Mouse (Mus musculus): Measurements from ENCODE around the gene Efna2. TPM values are rescaled to one million over a fixed set of nuclear protein-coding genes. Genes with fewer than 3 reads are reported as not detected.
"Not testable (repeated sequence)": the region's sequence is repeated elsewhere in the genome, so short reads cannot be mapped to it uniquely, and the experiment has no call there.

Efna2 gene
- polyA plus RNA-seq, 1 experiment from 2014 or later: 50.5 TPM

GRCm38 (mm10) chr10:80215048-80215772 is 35.9 kb downstream of the Efna2 start:
- Histone ChIP-seq H3K27me3 (no peaks in the 10 kb centered on the region), H3K4me2 (replicated peaks) (no peak overlapping the region), H3K4me1 (peaks cover 4% of the 10 kb centered on the region), H3K9ac (peak overlapping the region; percentile 36; the same call in 1 of the 2 replicates), H3K36me3 (no peaks in the 10 kb centered on the region), H3K4me3 (no peak overlapping the region), H3K27ac (no peak overlapping the region), H3K9me3 (replicated peaks) (no peaks in the 10 kb centered on the region)
- no peak for ATAC-seq (ENCODE audit: low FRiP score)
- 15% methylated on average over 16 of the region's 16 CpGs for WGBS

- no peak overlapping the region for H3K4me3 ChIP-seq
- no peaks in the 10 kb centered on the region for H3K9me3 ChIP-seq (replicated peaks)
- no peak for ATAC-seq (ENCODE audit: low FRiP score)
- H3K36me3 ChIP-seq: no peaks in the 10 kb centered on the region
- H3K27me3 ChIP-seq: no peaks in the 10 kb centered on the region
- no peak overlapping the region for H3K9ac ChIP-seq
- 44% methylated on average over 6 of the region's 9 CpGs for WGBS
- H3K4me2 ChIP-seq (replicated peaks): no peak overlapping the region
- no peak overlapping the region for H3K27ac ChIP-seq
- H3K4me1 ChIP-seq: peaks cover 7% of the 10 kb centered on the region
Observed at GRCm38 (mm10) chr10:80220676-80221075, 41.4 kb downstream of the Efna2 start.

- WGBS: 96% methylated on average over 2 of the region's 2 CpGs
- H3K4me3 ChIP-seq; H3K4me2 ChIP-seq (replicated peaks); H3K9ac ChIP-seq; H3K9me3 ChIP-seq (replicated peaks); H3K27me3 ChIP-seq; ATAC-seq (ENCODE audit: low FRiP score); H3K36me3 ChIP-seq; H3K27ac ChIP-seq: not testable (repeated sequence)
- H3K4me1 ChIP-seq: peaks cover 21% of the 10 kb centered on the region
Observed at GRCm38 (mm10) chr10:80223137-80223536, 43.9 kb downstream of the Efna2 start.

- Histone ChIP-seq H3K27ac (peak overlapping the region; percentile 96), H3K4me2 (replicated peaks) (peak overlapping the region; percentile 93), H3K27me3 (no peaks in the 10 kb centered on the region), H3K4me1 (peaks cover 34% of the 10 kb centered on the region), H3K9ac (peak overlapping the region; percentile 96; the same call in 1 of the 2 replicates), H3K4me3 (peak overlapping the region; percentile 92), H3K36me3 (peaks cover 12% of the 10 kb centered on the region), H3K9me3 (replicated peaks) (no peaks in the 10 kb centered on the region)
- ATAC-seq (ENCODE audit: low FRiP score): no peak; the same call in 1 of the 2 replicates
- under 1% methylated on average over 14 of the region's 14 CpGs for WGBS
Observed at GRCm38 (mm10) chr10:80226071-80226415, 46.8 kb downstream of the Efna2 start.

- WGBS: under 1% methylated on average over 48 of the region's 75 CpGs
- H3K4me3 ChIP-seq: peak within 1 kb of the TSS; percentile 92
- H3K27ac ChIP-seq: peak within 1 kb of the TSS; percentile 96
- peak within 1 kb of the TSS; percentile 93 for H3K4me2 ChIP-seq (replicated peaks)
- peak; percentile 97 for ATAC-seq (ENCODE audit: low FRiP score)
- H3K4me1 ChIP-seq: peaks cover 33% of the 10 kb centered on the region
- peak within 1 kb of the TSS; percentile 96 for H3K9ac ChIP-seq
- peaks cover 16% of the 10 kb centered on the region for H3K36me3 ChIP-seq
- H3K27me3 ChIP-seq: no peaks in the 10 kb centered on the region
- no peaks in the 10 kb centered on the region for H3K9me3 ChIP-seq (replicated peaks)
Observed at GRCm38 (mm10) chr10:80226416-80227165, 47.3 kb downstream of the Efna2 start, which contains the start of gene Mum1. TSS of gene Mum1 (plus strand) at chr10:80226434.

- Histone ChIP-seq H3K4me1 (peaks cover 33% of the 10 kb centered on the region), H3K36me3 (peaks cover 22% of the 10 kb centered on the region), H3K27me3 (no peaks in the 10 kb centered on the region), H3K4me2 (replicated peaks) (peak overlapping the region; percentile 93), H3K27ac (peak overlapping the region; percentile 96), H3K9ac (peak overlapping the region; percentile 96), H3K4me3 (peak overlapping the region; percentile 92), H3K9me3 (replicated peaks) (no peaks in the 10 kb centered on the region)
- peak; percentile 15; the same call in 1 of the 2 replicates for ATAC-seq (ENCODE audit: low FRiP score)
- WGBS: 7% methylated on average over 10 of the region's 10 CpGs
Observed at GRCm38 (mm10) chr10:80227166-80227539, 47.9 kb downstream of the Efna2 start.

- H3K4me1 ChIP-seq: peaks cover 39% of the 10 kb centered on the region
- peak overlapping the region; percentile 96 for H3K27ac ChIP-seq
- no peak for ATAC-seq (ENCODE audit: low FRiP score)
- 59% methylated on average over 15 of the region's 15 CpGs for WGBS
- no peaks in the 10 kb centered on the region for H3K27me3 ChIP-seq
- H3K9ac ChIP-seq: peak overlapping the region; percentile 96
- H3K4me3 ChIP-seq: peak overlapping the region; percentile 92
- H3K9me3 ChIP-seq (replicated peaks): no peaks in the 10 kb centered on the region
- peaks cover 32% of the 10 kb centered on the region for H3K36me3 ChIP-seq
- H3K4me2 ChIP-seq (replicated peaks): peak overlapping the region; percentile 93
Observed at GRCm38 (mm10) chr10:80227877-80228775, 48.8 kb downstream of the Efna2 start.

- H3K4me2 ChIP-seq (replicated peaks): no peak overlapping the region
- H3K36me3 ChIP-seq: peaks cover 97% of the 10 kb centered on the region
- ATAC-seq (ENCODE audit: low FRiP score): no peak
- H3K4me1 ChIP-seq: peaks cover 17% of the 10 kb centered on the region
- no peaks in the 10 kb centered on the region for H3K9me3 ChIP-seq (replicated peaks)
- 96% methylated on average over 13 of the region's 13 CpGs for WGBS
- no peak overlapping the region for H3K9ac ChIP-seq
- H3K4me3 ChIP-seq: no peak overlapping the region
- H3K27me3 ChIP-seq: no peaks in the 10 kb centered on the region
- no peak overlapping the region for H3K27ac ChIP-seq
Observed at GRCm38 (mm10) chr10:80236145-80236825, 57.0 kb downstream of the Efna2 start.

GRCm38 (mm10) chr10:80237020-80237419 is 57.7 kb downstream of the Efna2 start:
- Histone ChIP-seq H3K9me3 (replicated peaks) (no peaks in the 10 kb centered on the region), H3K4me1 (peaks cover 17% of the 10 kb centered on the region), H3K4me2 (replicated peaks) (no peak overlapping the region), H3K4me3 (no peak overlapping the region), H3K27me3 (no peaks in the 10 kb centered on the region), H3K36me3 (peaks cover 97% of the 10 kb centered on the region), H3K27ac (no peak overlapping the region), H3K9ac (no peak overlapping the region)
- ATAC-seq (ENCODE audit: low FRiP score): no peak
- 90% methylated on average over 4 of the region's 4 CpGs for WGBS

GRCm38 (mm10) chr10:80238306-80238705 is 59.0 kb downstream of the Efna2 start:
- Histone ChIP-seq H3K4me3 (no peak overlapping the region), H3K36me3 (peaks cover 97% of the 10 kb centered on the region), H3K4me2 (replicated peaks) (no peak overlapping the region), H3K9ac (no peak overlapping the region), H3K9me3 (replicated peaks) (no peaks in the 10 kb centered on the region), H3K27me3 (no peaks in the 10 kb centered on the region), H3K4me1 (peaks cover 9% of the 10 kb centered on the region), H3K27ac (no peak overlapping the region)
- 86% methylated on average over 3 of the region's 3 CpGs for WGBS
- no peak for ATAC-seq (ENCODE audit: low FRiP score)

All from hindbrain, embryonic 12.5 days (tissue).